Mouse (Mus musculus) testis, adult 2 months (tissue): ENCODE measurements around the gene Smg7.

Source experiments
- CTCF ChIP-seq: fragments of 200-500 bp; IDR thresholded peaks from 2 replicates; pipeline ENCODE4 v1.5.1; 2012; ENCODE audit warnings: low read depth, mild to moderate bottlenecking, inconsistent platforms, low read length, moderate library complexity; ENCODE audit not compliant: control insufficient read depth, insufficient read depth, insufficient replicate concordance
- POLR2A ChIP-seq: fragments of 200-500 bp; IDR thresholded peaks from 2 replicates; pipeline ENCODE4 v1.6.1; 2012; ENCODE audit warnings: low read depth, mild to moderate bottlenecking, inconsistent platforms, low read length, moderate library complexity; ENCODE audit not compliant: control insufficient read depth

GRCm38 (mm10) chr1:152942977-152943376 lies 40.5 kb upstream of the Smg7 start:
- no peak for TF ChIP-seq CTCF
- no peak for TF ChIP-seq POLR2A
